Mouse (Mus musculus): Measurements from ENCODE around the gene Sec14l1. TPM values are rescaled to one million over a fixed set of nuclear protein-coding genes. Genes with fewer than 3 reads are reported as not detected.
A peak's percentile ranks its signal among the peaks of the same experiment; 100 is the strongest.

Gene Sec14l1
- total RNA-seq, 1 experiment from 2014 or later: 15.1 TPM

DNA sequence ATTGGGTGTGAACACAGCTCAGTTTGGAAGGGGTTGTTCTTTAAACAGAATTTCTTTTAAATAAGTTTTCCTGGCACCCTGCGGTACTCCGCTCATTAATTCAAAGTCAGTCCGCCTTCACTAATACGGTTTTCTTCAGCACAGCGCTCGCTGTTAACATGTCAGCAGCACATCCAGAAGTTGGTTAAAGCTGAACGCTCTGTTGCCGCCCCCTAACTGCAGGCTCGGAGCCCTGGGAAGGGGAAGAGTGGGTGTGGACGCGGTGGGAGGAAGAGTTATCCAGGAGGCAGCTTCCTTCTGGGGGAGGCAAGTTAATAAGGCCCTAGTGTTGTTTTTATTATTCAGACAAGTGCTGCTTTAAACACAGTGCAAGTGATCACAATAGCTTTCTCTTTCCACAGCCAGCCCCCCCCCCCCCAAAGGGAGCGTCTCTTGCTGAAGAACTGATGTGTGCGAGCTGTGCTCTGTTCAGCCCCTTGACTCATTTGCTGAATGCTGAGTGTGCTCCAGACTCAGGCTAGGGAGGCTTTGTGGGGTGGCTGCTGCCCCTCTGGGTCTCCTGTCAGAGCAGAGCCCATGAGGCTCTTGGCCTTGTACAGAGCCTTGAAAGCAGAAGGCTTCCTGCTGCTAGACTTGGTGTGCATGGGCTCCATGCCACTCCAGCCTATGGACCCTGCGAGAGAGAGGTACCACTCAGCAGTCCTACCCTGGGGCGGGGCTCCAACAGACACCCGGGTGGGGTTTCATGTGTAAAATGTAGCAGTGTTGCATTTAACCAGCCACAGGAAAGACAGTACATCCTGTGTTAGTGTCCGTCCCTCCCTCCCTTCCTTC, 20.7 kb downstream of the Sec14l1 start:
- no peak for ATAC-seq (replicated peaks in 1 of 2; ENCODE audit: insufficient read depth in 1 of 2, low FRiP score in 2 of 2, low TSS enrichment in 1 of 2, low read depth in 1 of 2, poor library complexity in 2 of 2, severe bottlenecking in 2 of 2)

DNA sequence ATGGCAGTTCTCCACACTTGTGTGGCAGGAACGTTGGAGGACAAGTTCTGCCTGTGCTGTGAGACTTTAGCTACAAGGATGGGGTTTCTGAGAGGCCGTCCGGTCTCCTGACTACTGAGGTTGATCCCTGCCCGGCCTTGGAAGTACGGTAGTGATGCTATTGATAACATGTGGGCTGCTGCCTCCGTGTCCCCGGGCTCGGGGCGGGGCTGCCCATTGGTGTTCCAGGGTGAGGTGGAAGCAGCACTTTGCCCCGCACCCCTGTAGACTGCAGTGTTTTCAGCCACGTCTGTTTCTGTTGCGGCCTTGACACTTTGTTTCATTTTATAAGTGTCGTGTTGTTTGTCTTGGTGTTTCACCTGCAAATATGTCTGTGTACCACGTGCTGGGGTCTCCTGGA, 21.9 kb downstream of the Sec14l1 start:
- ATAC-seq (replicated peaks in 1 of 2; ENCODE audit: insufficient read depth in 1 of 2, low FRiP score in 2 of 2, low TSS enrichment in 1 of 2, low read depth in 1 of 2, poor library complexity in 2 of 2, severe bottlenecking in 2 of 2): no peak

DNA sequence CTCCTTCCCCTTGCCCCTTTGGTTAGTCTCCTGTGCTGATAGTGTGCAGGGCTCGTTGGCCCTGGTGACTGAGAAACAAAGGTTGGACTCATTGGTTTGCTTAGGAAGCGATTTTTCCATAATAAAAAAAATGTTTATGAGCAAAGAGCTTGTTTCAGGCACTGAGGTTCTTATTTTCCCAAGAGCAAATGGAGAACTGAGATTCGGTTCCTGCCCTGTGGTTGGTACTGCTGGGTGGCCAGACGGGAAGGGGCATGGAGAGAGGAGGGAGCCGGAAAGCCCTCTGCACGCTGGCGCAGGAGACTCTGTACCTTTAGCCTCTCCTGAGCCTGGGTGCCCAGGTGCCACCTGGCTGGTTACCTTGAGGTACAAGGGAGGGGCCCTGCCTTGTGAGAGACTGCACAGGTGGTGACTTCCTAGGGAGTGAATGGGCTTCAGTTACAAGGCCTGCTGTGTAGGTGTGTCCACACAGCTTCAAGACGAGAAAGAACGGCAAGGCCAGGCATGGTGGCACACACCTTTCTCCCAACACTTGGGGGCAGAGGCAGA, 23.3 kb downstream of the Sec14l1 start:
- ATAC-seq (replicated peaks in 1 of 2; ENCODE audit: insufficient read depth in 1 of 2, low FRiP score in 2 of 2, low TSS enrichment in 1 of 2, low read depth in 1 of 2, poor library complexity in 2 of 2, severe bottlenecking in 2 of 2): no peak

DNA sequence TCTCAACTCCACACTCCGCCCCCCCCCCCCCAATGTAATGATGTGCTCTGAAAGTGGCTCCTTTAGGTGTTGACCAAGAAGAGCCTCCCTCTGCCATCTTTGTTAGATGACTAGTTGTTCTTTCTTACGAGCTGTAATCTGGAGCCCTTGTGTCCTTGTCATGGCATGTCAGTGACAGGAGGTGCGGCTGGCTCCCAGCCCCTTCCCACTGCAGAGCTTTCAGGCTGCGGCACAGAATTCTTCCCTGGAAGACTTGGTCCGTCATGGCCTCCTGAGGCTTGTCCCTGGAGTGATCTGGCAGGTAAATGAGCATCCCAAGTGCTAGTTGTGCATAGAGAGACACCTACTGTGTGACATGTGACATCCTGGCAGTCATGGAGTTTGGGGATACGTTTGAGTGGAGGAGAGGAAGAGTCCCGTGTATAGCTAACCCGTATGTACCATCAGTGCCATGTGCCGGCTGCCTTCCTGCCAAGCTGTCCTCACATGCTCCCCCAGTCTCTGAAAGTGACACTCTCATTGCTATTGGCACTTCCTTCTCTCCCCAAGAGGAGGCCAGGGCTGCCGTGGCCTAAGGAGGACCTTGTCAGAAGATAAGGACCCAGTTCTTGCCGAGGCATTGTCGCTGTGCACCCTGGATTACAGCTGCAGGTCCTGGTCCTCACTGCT, 24.0 kb downstream of the Sec14l1 start:
- peak in 1 of 2 experiments; percentile 13; a peak in 1 of 4 replicates for ATAC-seq (replicated peaks in 1 of 2; ENCODE audit: insufficient read depth in 1 of 2, low FRiP score in 2 of 2, low TSS enrichment in 1 of 2, low read depth in 1 of 2, poor library complexity in 2 of 2, severe bottlenecking in 2 of 2)

DNA sequence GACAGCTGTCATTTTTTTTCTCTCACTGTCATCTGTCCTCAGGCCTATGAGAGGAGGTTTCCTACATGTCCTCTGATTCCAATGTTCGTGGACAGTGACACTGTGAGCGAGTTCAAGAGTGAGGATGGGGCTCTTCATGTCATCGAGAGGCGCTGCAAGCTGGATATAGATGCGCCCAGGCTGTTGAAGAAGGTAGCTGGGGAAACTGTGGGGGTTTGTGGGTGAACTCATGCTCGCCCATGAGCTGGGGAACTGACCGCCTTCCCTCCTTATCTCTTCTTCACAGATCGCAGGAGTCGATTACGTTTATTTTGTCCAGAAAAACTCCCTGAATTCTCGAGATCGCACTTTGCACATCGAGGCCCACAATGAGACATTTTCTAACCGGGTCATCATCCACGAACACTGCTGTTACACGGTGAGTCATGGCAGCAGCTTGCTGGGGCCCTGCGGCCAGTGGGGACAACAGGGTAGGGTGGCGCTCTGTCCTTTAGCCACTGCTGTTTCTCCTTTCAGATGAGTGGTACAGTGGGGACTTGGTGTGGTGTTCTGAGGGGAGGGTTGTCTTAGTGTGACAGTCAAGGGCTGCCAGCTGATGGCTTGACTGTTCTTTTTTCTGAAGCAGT, 26.5 kb downstream of the Sec14l1 start:
- ATAC-seq (replicated peaks in 1 of 2; ENCODE audit: insufficient read depth in 1 of 2, low FRiP score in 2 of 2, low TSS enrichment in 1 of 2, low read depth in 1 of 2, poor library complexity in 2 of 2, severe bottlenecking in 2 of 2): no peak

DNA sequence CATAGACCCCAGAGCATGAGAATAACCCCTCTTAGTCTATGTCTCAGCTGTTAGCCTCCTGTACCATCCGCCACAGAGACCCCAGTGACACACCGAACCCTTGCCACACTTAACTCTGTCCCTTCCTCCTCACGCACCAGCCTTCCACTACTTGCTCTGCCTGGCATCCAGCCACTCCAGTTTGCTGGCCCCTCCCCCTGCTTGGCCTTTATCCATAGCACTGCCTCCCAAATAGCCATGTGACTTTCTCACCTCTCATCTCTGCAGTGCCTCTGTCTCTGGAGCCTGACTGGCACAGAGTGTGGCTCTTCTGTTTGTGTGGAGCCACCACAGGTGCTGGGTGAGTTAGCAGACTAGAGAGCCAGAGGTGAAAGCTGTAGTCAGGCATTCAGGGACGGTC, 27.5 kb downstream of the Sec14l1 start:
- no peak for ATAC-seq (replicated peaks in 1 of 2; ENCODE audit: insufficient read depth in 1 of 2, low FRiP score in 2 of 2, low TSS enrichment in 1 of 2, low read depth in 1 of 2, poor library complexity in 2 of 2, severe bottlenecking in 2 of 2)

DNA sequence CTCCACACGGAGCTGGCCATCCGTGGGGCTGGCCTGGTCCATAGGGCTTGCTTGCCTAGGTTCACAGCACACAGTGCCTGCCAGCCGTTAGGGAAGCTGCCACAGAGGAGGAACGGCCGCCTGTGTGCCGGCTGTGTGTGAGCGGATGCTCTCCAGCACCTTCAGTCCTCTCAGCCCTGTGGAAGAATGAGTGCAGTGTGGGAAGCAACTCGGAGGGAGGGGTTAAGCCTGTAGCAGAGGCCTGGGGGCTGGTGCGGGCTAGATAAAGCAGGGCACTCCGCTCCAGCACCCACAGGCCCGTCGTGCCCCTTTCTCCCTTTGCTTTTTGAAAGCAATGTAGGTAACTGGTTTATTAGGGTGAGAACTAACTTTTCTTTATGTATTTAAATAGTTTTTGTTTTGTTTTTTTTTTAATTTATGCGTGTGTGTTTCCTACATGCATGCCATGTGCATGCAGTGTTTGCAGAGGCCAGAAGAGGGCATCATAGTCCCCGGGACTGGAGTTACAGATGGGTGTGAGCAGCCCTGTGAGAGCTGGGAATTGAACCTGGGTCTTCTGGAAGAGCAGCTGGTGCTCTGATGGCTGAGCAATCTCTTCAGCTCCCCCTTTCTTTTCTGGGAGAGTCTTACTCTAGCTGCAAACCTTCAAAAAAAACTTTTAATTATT, 30.6 kb downstream of the Sec14l1 start:
- no peak for ATAC-seq (replicated peaks in 1 of 2; ENCODE audit: insufficient read depth in 1 of 2, low FRiP score in 2 of 2, low TSS enrichment in 1 of 2, low read depth in 1 of 2, poor library complexity in 2 of 2, severe bottlenecking in 2 of 2)

DNA sequence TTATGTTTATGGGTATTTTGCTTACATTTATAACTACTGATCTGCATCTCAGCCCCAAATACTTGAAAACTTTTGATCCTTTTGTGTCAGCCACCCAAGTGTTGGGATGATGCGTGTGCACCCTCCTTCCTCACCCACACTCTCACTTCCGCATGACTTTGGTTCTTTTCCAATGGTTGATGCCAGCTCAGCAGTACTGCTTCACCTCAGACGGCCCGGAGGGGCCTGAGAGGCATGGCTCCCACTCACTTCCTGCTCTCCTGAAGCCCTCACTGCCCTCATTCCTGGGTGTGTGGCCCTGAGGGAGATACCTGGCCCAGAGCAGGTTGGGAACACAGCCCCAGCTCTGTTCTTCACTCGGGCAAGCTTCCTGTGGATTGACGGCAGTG, 31.1 kb downstream of the Sec14l1 start:
- ATAC-seq (replicated peaks in 1 of 2; ENCODE audit: insufficient read depth in 1 of 2, low FRiP score in 2 of 2, low TSS enrichment in 1 of 2, low read depth in 1 of 2, poor library complexity in 2 of 2, severe bottlenecking in 2 of 2): no peak

DNA sequence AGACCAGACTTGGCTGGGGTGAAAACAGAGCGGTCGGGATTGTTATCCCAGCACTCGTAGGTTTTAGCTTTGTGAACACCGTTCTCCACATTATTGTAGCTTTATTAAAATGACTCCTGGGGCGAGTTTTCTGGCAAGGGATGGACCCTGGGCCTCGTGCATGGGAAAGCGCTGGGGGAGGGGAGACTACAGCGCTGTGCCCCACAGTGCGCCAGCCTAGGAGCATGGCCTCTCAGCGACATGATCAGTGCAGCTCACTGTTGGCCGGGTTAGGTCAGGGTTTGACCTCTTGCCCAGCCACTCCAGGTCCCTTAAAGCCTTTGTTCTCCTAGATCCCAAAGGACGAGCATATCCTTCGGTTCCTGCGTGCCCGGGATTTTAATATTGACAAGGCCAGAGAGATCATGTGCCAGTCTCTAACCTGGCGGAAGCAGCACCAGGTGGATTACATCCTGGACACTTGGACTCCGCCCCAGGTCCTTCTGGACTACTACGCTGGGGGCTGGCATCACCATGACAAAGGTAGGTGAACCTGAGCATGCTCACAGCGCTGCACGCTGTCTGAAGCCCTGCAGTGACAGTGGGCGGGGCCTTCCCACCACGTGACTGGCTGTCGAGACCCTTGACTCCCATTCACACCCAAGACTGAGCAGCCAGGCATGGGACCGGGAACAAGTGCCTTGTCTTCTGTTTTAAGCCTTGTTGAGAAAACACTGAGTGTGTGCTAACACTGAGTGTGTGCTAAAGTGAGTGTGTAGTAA, 32.0 kb downstream of the Sec14l1 start:
- ATAC-seq (replicated peaks in 1 of 2; ENCODE audit: insufficient read depth in 1 of 2, low FRiP score in 2 of 2, low TSS enrichment in 1 of 2, low read depth in 1 of 2, poor library complexity in 2 of 2, severe bottlenecking in 2 of 2): no peak

DNA sequence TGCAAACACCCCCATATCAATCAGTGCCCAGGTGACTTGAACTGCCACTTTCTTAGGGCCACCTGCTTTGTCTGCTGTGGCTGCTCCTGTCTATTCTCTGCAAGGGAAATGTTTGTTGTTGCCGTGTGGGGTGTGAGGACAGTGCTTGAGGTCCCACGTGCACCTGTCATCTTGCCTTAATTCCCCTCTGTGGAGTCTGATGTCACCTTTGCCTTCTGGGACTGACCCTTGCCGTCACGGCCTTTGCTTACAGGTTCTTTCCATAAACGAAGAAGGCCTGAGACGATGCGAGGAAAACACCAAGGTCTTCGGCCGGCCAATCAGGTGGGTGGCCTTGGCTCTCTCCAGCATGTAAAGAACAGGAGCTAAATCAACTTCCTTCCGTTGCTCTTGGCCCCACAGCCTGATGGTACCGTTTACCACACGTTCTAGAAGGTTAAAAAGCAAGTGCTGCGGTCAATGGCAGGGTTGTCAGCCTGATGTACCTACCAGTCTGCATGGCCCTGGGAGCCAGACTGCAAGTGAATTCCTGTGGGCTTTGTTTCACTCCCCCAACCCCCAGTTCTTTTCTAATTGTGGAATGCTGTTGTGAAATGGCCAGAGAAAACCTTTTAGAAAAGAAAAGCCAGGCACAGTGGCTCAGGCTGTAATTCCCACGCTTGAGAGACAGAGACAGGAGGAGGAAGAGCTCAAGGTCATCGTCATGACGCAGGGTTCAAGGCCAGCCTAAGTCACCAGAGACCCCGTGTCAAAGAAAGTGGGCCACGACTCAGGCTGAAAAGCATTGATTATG, 34.1 kb downstream of the Sec14l1 start:
- ATAC-seq (replicated peaks in 1 of 2; ENCODE audit: insufficient read depth in 1 of 2, low FRiP score in 2 of 2, low TSS enrichment in 1 of 2, low read depth in 1 of 2, poor library complexity in 2 of 2, severe bottlenecking in 2 of 2): no peak

DNA sequence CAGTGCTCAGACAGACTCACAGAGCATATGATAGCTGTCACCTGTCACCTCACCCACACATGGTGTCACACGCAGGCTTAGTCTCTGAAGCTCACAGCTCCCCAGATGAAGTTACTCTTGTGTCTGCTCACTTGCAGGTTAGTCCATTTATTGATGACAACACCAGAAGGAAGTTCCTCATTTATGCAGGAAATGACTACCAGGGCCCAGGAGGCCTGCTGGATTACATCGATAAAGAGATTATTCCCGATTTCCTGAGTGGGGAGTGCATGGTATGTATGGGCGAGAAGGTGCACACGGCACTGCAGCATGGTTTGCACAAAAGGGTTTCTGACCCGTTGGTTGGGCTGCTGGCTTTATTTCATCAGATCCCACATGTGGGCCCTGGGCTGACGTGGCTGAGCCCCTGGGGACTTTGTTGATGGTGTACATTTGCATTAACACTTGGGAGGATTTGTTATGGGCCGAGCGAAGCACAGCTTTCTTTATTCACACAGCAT, 35.5 kb downstream of the Sec14l1 start:
- ATAC-seq (replicated peaks in 1 of 2; ENCODE audit: insufficient read depth in 1 of 2, low FRiP score in 2 of 2, low TSS enrichment in 1 of 2, low read depth in 1 of 2, poor library complexity in 2 of 2, severe bottlenecking in 2 of 2): no peak

DNA sequence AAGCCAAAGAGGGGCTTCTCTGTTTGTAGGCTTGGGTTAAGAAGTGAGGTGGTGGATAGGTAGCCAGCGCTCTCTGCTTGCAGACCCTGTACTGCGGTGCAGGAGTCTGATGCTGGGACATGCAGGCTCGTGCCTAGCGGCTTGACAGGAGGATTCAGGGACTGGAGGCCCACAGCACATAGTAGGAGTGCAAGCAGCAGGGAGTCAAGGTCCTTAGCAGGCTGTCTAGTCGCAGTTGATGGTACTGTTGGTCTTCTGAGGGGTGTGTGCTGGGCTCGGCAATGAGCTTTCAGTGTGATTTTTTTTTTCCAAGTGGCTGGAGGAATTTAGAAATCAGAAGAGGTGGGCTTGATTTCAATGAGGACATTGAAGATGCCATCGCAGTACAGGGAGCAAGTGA, 36.5 kb downstream of the Sec14l1 start:
- ATAC-seq (replicated peaks in 1 of 2; ENCODE audit: insufficient read depth in 1 of 2, low FRiP score in 2 of 2, low TSS enrichment in 1 of 2, low read depth in 1 of 2, poor library complexity in 2 of 2, severe bottlenecking in 2 of 2): no peak

DNA sequence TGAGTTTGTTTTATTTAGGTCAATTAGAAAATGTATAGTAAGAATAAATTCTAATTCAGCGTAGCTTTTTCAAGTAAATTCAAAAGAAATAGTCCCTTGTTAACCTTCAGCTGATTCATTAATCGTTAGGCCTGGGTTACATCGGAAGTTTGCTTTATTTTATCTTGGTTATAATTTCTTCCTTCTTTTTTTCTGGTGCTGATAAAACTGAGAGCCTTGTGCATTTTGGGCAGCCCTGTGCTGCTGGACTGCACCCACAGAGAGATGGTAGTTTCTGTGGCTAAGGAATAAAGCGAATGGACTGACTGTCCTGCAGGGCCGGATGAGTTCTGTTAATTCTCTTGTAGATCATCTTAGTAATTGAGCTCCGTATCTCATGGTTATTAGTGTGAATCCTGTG, 37.6 kb downstream of the Sec14l1 start:
- no peak for ATAC-seq (replicated peaks in 1 of 2; ENCODE audit: insufficient read depth in 1 of 2, low FRiP score in 2 of 2, low TSS enrichment in 1 of 2, low read depth in 1 of 2, poor library complexity in 2 of 2, severe bottlenecking in 2 of 2)

DNA sequence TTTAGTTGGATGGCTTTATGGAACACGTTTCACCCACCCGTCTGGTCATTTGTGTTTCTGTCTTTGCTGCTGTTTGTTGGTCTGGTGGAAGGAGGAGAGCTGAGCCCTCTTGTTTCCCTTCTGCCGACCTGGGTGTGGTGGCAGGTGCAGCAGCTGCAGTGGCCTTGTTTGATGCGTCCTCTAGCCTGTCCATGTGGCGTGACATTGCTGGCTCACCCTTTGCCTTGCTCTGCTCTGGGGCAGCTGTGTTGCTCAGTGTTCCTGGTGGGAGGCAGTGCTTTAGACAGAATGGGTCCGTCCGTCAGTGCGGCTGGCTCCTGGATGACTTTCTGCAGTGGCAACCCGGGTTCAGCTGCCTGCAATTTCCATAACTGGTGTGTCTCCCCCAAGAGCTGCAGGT, 38.6 kb downstream of the Sec14l1 start:
- ATAC-seq (replicated peaks in 1 of 2; ENCODE audit: insufficient read depth in 1 of 2, low FRiP score in 2 of 2, low TSS enrichment in 1 of 2, low read depth in 1 of 2, poor library complexity in 2 of 2, severe bottlenecking in 2 of 2): no peak

DNA sequence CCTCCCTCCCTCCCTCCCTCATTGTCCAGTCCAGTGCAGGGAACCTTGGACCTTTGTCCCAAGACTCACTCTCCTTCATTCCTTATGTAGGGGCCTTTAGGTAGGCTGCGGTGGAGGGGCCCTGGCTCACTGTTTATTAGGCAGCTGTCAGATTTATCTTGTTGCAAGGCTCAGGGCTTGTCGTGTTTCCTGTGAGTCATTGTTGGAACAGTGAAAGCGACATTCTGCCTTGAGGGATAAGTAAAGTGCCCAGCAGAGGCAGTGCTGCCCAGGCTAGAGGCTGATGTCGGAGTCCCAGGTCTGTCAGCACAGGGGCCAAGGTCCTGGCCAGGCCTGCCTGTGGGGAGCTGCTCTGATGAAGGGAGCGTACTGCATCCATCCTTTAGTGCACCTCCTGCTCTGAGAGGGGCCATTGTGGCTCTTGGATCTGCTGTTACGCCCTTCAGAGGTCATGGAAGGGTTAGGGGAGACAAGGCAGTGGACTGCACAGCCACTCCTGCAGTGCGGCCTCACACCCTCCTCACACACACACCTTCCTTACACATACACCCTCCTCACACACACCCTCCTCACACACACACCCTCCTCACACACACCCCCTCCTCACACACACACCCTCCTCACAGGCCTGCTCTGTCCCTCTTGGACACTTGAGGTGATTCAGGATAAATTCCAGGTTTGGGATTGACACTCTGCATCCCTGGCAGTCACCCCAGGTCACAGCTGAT, 39.3 kb downstream of the Sec14l1 start:
- ATAC-seq (replicated peaks in 1 of 2; ENCODE audit: insufficient read depth in 1 of 2, low FRiP score in 2 of 2, low TSS enrichment in 1 of 2, low read depth in 1 of 2, poor library complexity in 2 of 2, severe bottlenecking in 2 of 2): no peak

DNA sequence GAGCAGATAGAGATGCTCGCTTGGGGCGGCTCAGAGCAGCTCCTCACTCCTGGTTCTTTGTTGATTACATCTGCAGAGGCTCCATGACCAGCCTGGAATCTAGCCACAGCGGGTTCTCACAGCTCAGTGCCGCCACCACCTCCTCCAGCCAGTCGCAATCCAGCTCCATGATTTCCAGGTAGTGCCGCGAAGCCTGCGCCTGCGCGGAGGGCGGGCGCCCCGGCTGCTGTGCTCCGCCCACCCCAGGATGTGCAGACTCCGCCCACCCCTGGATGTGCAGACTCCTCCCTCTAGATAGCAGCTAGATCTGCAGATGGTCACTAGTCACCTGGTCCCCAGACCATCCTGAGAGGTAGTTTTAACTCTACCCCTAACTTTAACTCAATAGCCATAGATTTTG, 41.8 kb downstream of the Sec14l1 start:
- ATAC-seq (replicated peaks in 1 of 2; ENCODE audit: insufficient read depth in 1 of 2, low FRiP score in 2 of 2, low TSS enrichment in 1 of 2, low read depth in 1 of 2, poor library complexity in 2 of 2, severe bottlenecking in 2 of 2): no peak

Measured in hematopoietic stem cell, adult 5-6 weeks (primary cell).